Mouse (Mus musculus): ENCODE data around the gene Notum.

DNA sequence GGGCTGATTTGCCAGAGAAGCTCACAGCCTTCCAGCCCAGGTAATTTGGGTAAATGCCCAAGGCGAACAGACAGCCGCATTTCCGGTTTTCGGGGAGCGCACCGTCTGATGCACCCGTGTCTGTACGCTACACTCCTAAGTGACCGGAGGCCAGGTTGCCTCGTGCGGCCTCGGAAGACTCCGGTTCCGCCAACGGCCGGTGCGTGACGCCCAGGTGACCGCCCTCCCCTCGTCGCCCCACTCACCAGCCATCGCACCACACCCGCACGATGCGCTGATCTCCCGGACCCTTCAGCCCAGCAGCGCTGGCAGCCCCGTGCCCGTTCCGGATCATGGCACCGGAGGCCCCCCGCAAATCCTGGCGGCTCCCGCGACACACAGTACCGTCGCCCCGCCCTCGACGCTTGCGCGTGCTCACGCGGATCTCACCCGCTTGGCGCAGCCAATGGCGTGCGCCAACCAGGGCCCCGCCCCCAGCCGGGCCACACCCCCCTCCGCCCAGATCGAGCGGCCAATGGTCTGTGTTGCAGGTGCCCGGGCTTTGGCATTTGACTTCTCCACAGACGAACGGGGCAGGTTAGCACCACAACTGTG lies 43.4 kb downstream of the Notum start, which contains the start of gene Pcyt2:
- TF ChIP-seq CTCF (IDR thresholded peaks at IDR 0.05; ENCODE audit: low read depth) (no peak), EP300 (IDR thresholded peaks at IDR 0.05; ENCODE audit: low read depth) (no peak)
